Mouse (Mus musculus): Measurements from ENCODE around the gene Nrf1. TPM values are rescaled to one million over a fixed set of nuclear protein-coding genes. Genes with fewer than 3 reads are reported as not detected.

Gene Nrf1
- polyA plus RNA-seq, 1 experiment from 2014 or later: 77.3 TPM

GRCm38 (mm10) chr6:30123391-30123790 lies 75.6 kb downstream of the Nrf1 start:
- 88% methylated on average over 1 of the region's 1 CpGs for WGBS
- H3K4me1 ChIP-seq (ENCODE audit: control insufficient read depth, insufficient read depth, low read length): no peaks in the 10 kb centered on the region
- H3K27me3 ChIP-seq (ENCODE audit: control insufficient read depth, insufficient read depth, low read length): no peaks in the 10 kb centered on the region
- H3K4me3 ChIP-seq (ENCODE audit: low read depth, low read length): no peak overlapping the region
- ATAC-seq (ENCODE audit: low FRiP score) (no peak), DNase-seq (ENCODE audit: low spot score, missing footprints) (no peak)
- no peak overlapping the region for H3K4me2 ChIP-seq
- peaks cover 11% of the 10 kb centered on the region for H3K36me3 ChIP-seq (ENCODE audit: control insufficient read depth, insufficient read depth, low read length)
- H3K27ac ChIP-seq (ENCODE audit: low read depth, low read length): no peak overlapping the region
- no peak overlapping the region for H3K9ac ChIP-seq (ENCODE audit: low read length)
- H3K9me3 ChIP-seq (ENCODE audit: control insufficient read depth, low read length): no peaks in the 10 kb centered on the region

DNA sequence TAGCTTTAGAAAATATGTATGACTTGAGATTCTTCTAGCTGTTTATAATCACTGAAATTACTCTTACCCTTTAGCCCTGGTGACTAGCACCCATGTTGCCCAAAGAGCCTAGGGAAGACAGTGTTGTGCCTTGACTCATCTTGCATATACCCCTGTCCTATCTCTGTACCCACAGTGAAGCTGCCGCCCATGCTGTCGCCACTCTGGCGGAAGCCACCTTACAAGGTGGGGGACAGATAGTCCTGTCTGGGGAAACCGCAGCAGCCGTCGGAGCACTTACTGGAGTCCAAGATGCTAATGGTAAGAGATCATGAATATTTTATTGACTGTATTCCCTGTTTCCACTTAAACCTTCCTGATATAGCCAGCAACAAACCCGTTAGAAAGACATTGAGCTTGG lies 78.3 kb downstream of the Nrf1 start:
- peaks cover 6% of the 10 kb centered on the region; the same call in 1 of the 2 replicates for H3K36me3 ChIP-seq (ENCODE audit: control insufficient read depth, insufficient read depth, low read length)
- no peak overlapping the region for H3K27ac ChIP-seq (ENCODE audit: low read depth, low read length)
- H3K27me3 ChIP-seq (ENCODE audit: control insufficient read depth, insufficient read depth, low read length): no peaks in the 10 kb centered on the region
- WGBS: 95% methylated on average over 7 of the region's 7 CpGs
- no peaks in the 10 kb centered on the region for H3K4me1 ChIP-seq (ENCODE audit: control insufficient read depth, insufficient read depth, low read length)
- ATAC-seq (ENCODE audit: low FRiP score) (no peak), DNase-seq (ENCODE audit: low spot score, missing footprints) (no peak)
- H3K9ac ChIP-seq (ENCODE audit: low read length): no peak overlapping the region
- no peak overlapping the region for H3K4me3 ChIP-seq (ENCODE audit: low read depth, low read length)
- no peaks in the 10 kb centered on the region for H3K9me3 ChIP-seq (ENCODE audit: control insufficient read depth, low read length)
- no peak overlapping the region for H3K4me2 ChIP-seq

DNA sequence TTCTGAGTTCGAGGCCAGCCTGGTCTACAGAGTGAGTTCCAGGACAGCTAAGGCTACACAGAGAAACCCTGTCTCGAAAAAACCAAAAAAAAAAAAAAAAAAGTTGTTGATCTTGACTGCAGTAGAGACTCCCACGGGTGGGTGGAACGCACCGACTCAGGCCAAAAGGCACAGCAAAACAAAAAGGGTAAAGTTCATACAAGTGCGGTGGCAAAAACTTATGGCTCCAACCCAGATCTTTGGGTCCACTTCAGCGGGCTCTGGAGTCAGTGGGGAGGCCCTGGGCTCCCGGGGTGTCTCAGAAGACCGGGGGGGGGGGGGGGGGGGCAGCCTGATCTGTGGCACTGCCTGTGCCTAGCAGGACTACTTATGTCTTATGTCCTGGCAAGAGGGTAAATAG lies 79.0 kb downstream of the Nrf1 start:
- H3K4me2 ChIP-seq: no peak overlapping the region
- no peak for DNase-seq (ENCODE audit: low spot score, missing footprints)
- no peak overlapping the region for H3K9ac ChIP-seq (ENCODE audit: low read length)
- WGBS: 90% methylated on average over 8 of the region's 9 CpGs
- H3K27me3 ChIP-seq (ENCODE audit: control insufficient read depth, insufficient read depth, low read length): no peaks in the 10 kb centered on the region
- no peak overlapping the region for H3K27ac ChIP-seq (ENCODE audit: low read depth, low read length)
- H3K36me3 ChIP-seq (ENCODE audit: control insufficient read depth, insufficient read depth, low read length): peaks cover 6% of the 10 kb centered on the region; the same call in 1 of the 2 replicates
- H3K4me1 ChIP-seq (ENCODE audit: control insufficient read depth, insufficient read depth, low read length): no peaks in the 10 kb centered on the region
- H3K9me3 ChIP-seq (ENCODE audit: control insufficient read depth, low read length): no peaks in the 10 kb centered on the region
- no peak for ATAC-seq (ENCODE audit: low FRiP score)
- H3K4me3 ChIP-seq (ENCODE audit: low read depth, low read length): no peak overlapping the region

- H3K4me3 ChIP-seq (ENCODE audit: low read depth, low read length): no peak overlapping the region
- H3K4me1 ChIP-seq (ENCODE audit: control insufficient read depth, insufficient read depth, low read length): no peaks in the 10 kb centered on the region
- no peak for DNase-seq (ENCODE audit: low spot score, missing footprints)
- no peak overlapping the region for H3K4me2 ChIP-seq
- WGBS: 94% methylated on average over 3 of the region's 3 CpGs
- no peaks in the 10 kb centered on the region for H3K9me3 ChIP-seq (ENCODE audit: control insufficient read depth, low read length)
- no peak overlapping the region for H3K9ac ChIP-seq (ENCODE audit: low read length)
- 0 out of 2 replicates have a peak, but pooled peaks cover 4% of the 10 kb centered on the region for H3K36me3 ChIP-seq (ENCODE audit: control insufficient read depth, insufficient read depth, low read length)
- no peak overlapping the region for H3K27ac ChIP-seq (ENCODE audit: low read depth, low read length)
- no peak for ATAC-seq (ENCODE audit: low FRiP score)
- H3K27me3 ChIP-seq (ENCODE audit: control insufficient read depth, insufficient read depth, low read length): no peaks in the 10 kb centered on the region
Measured at GRCm38 (mm10) chr6:30132399-30132798, 84.6 kb downstream of the Nrf1 start.

DNA sequence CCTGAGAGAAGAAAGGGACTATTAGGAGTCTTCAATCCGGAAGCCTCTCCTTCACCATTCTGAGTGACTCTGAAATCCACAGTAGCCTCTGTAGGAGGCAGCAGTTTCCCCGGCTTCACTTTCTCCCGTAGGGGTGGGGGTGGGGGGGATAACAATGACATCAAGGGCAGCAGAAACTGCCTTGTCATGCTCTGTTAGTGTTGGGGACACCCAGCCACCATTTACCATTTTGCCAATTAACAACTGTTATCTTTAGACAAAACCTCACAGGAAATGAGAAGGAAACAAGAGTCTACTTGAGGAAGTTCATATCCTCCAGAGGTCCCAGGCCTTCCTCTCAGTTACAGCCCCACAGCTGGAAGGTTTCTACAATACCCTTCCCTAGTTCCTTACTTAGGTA lies 87.8 kb downstream of the Nrf1 start:
- Histone ChIP-seq H3K9me3 (ENCODE audit: control insufficient read depth, low read length) (no peaks in the 10 kb centered on the region), H3K4me3 (ENCODE audit: low read depth, low read length) (no peak overlapping the region), H3K27ac (ENCODE audit: low read depth, low read length) (no peak overlapping the region), H3K36me3 (ENCODE audit: control insufficient read depth, insufficient read depth, low read length) (peaks cover 5% of the 10 kb centered on the region; the same call in 1 of the 2 replicates), H3K27me3 (ENCODE audit: control insufficient read depth, insufficient read depth, low read length) (no peaks in the 10 kb centered on the region), H3K4me1 (ENCODE audit: control insufficient read depth, insufficient read depth, low read length) (no peaks in the 10 kb centered on the region), H3K4me2 (no peak overlapping the region), H3K9ac (ENCODE audit: low read length) (no peak overlapping the region)
- DNase-seq (ENCODE audit: low spot score, missing footprints) (no peak), ATAC-seq (ENCODE audit: low FRiP score) (no peak)
- 54% methylated on average over 3 of the region's 3 CpGs for WGBS

DNA sequence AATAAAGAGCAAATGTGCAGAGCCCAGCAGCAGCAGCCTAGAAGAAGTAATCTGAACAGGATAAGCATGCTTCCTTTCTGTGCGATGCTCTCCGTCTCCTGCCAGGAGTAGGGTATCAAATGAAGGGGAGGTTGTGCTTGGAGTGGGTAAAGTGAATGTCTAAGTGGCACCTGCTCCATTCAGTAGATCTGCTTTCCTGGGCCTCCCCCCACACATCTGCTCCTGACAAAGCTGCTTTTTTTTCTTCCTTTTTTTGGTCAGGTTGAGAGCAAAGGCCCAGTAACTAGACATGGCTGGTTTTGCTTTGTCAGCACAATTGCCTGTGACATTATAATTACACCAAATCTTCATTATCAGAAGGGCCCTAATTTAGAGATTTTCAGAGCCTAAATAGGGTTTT lies 89.4 kb downstream of the Nrf1 start:
- no peak overlapping the region for H3K27ac ChIP-seq (ENCODE audit: low read depth, low read length)
- no peak for DNase-seq (ENCODE audit: low spot score, missing footprints)
- H3K36me3 ChIP-seq (ENCODE audit: control insufficient read depth, insufficient read depth, low read length): peaks cover 5% of the 10 kb centered on the region
- WGBS: 87% methylated on average over 2 of the region's 2 CpGs
- no peaks in the 10 kb centered on the region for H3K9me3 ChIP-seq (ENCODE audit: control insufficient read depth, low read length)
- no peaks in the 10 kb centered on the region for H3K4me1 ChIP-seq (ENCODE audit: control insufficient read depth, insufficient read depth, low read length)
- no peak overlapping the region for H3K4me2 ChIP-seq
- ATAC-seq (ENCODE audit: low FRiP score): no peak
- no peak overlapping the region for H3K4me3 ChIP-seq (ENCODE audit: low read depth, low read length)
- H3K9ac ChIP-seq (ENCODE audit: low read length): no peak overlapping the region
- H3K27me3 ChIP-seq (ENCODE audit: control insufficient read depth, insufficient read depth, low read length): no peaks in the 10 kb centered on the region

- H3K27me3 ChIP-seq (ENCODE audit: control insufficient read depth, insufficient read depth, low read length): no peaks in the 10 kb centered on the region
- WGBS: 96% methylated on average over 7 of the region's 7 CpGs
Measured at GRCm38 (mm10) chr6:30139329-30140045, 91.7 kb downstream of the Nrf1 start.

GRCm38 (mm10) chr6:30143263-30143662 lies 95.5 kb downstream of the Nrf1 start:
- 93% methylated on average over 4 of the region's 4 CpGs for WGBS
- ATAC-seq (ENCODE audit: low FRiP score): no peak

More at GRCm38 (mm10) chr6:30139329-30140045, 91.7 kb downstream of the Nrf1 start:
- Histone ChIP-seq H3K4me1 (ENCODE audit: control insufficient read depth, insufficient read depth, low read length) (no peaks in the 10 kb centered on the region), H3K9me3 (ENCODE audit: control insufficient read depth, low read length) (no peaks in the 10 kb centered on the region), H3K4me2 (no peak overlapping the region), H3K27ac (ENCODE audit: low read depth, low read length) (no peak overlapping the region), H3K4me3 (ENCODE audit: low read depth, low read length) (no peak overlapping the region), H3K9ac (ENCODE audit: low read length) (no peak overlapping the region), H3K36me3 (ENCODE audit: control insufficient read depth, insufficient read depth, low read length) (peaks cover 7% of the 10 kb centered on the region)
- ATAC-seq (ENCODE audit: low FRiP score) (no peak), DNase-seq (ENCODE audit: low spot score, missing footprints) (no peak)

DNA sequence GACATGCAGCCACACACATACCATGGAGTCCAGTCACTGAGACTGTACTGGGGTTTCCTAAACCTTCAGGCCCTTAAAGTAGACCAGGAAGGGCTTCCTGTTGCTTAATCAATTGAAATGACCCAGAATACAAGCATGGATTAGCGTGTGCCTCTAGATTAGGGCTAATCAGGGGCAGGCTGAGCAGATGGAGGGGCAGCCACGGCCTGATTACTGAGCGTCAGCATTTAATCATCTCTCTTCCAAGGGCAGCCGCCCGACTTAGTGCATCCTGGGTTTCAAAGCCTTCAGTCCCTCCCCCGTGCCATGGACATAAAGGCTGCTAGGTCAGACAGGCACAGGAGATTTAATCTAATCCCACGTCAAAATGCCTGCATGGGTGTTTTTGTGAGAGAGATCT lies 99.3 kb downstream of the Nrf1 start:
- Histone ChIP-seq H3K9me3 (ENCODE audit: control insufficient read depth, low read length) (no peaks in the 10 kb centered on the region), H3K4me3 (ENCODE audit: low read depth, low read length) (no peak overlapping the region), H3K36me3 (ENCODE audit: control insufficient read depth, insufficient read depth, low read length) (peaks cover 7% of the 10 kb centered on the region; the same call in 1 of the 2 replicates), H3K4me2 (no peak overlapping the region), H3K27ac (ENCODE audit: low read depth, low read length) (no peak overlapping the region), H3K27me3 (ENCODE audit: control insufficient read depth, insufficient read depth, low read length) (no peaks in the 10 kb centered on the region), H3K9ac (ENCODE audit: low read length) (no peak overlapping the region), H3K4me1 (ENCODE audit: control insufficient read depth, insufficient read depth, low read length) (no peaks in the 10 kb centered on the region; the same call in 1 of the 2 replicates)
- DNase-seq (ENCODE audit: low spot score, missing footprints) (no peak), ATAC-seq (ENCODE audit: low FRiP score) (no peak)
- 47% methylated on average over 7 of the region's 7 CpGs for WGBS

More at GRCm38 (mm10) chr6:30143263-30143662, 95.5 kb downstream of the Nrf1 start:
- H3K27ac ChIP-seq (ENCODE audit: low read depth, low read length): no peak overlapping the region
- no peaks in the 10 kb centered on the region for H3K9me3 ChIP-seq (ENCODE audit: control insufficient read depth, low read length)
- no peak for DNase-seq (ENCODE audit: low spot score, missing footprints)
- H3K4me2 ChIP-seq: no peak overlapping the region
- no peaks in the 10 kb centered on the region; the same call in 1 of the 2 replicates for H3K4me1 ChIP-seq (ENCODE audit: control insufficient read depth, insufficient read depth, low read length)
- peaks cover 7% of the 10 kb centered on the region for H3K36me3 ChIP-seq (ENCODE audit: control insufficient read depth, insufficient read depth, low read length)
- no peak overlapping the region for H3K4me3 ChIP-seq (ENCODE audit: low read depth, low read length)
- no peak overlapping the region for H3K9ac ChIP-seq (ENCODE audit: low read length)
- no peaks in the 10 kb centered on the region for H3K27me3 ChIP-seq (ENCODE audit: control insufficient read depth, insufficient read depth, low read length)
